Mouse (Mus musculus) erythroblast, adult 5-6 weeks (primary cell): Measurements from ENCODE around the gene Map3k6. TPM values are rescaled to one million over a fixed set of nuclear protein-coding genes. Genes with fewer than 3 reads are reported as not detected.

Source experiments
- ATAC-seq: replicated peaks from 2 replicates; pipeline ENCODE4 v1.8.0; 2016; ENCODE audit warnings: moderate number of reproducible peaks, mild to moderate bottlenecking, moderate TSS enrichment, inconsistent platforms; ENCODE audit not compliant: poor library complexity, low FRiP score, severe bottlenecking
- total RNA-seq, 2 experiments: library from RNA; stranded (forward) in 1 of 2; stranded (reverse) in 1 of 2; fragments of 150-400 nt in 1 of 2; fragments of 200-764, 138-1000 nt in 1 of 2; gene quantifications; 2 replicates each; pipeline versions ENCODE4 v1.2.3 to v1.2.4; 2015 to 2017; ENCODE audit warnings: low replicate concordance in 2 of 2

Gene Map3k6
- total RNA-seq, 2 experiments from 2014 or later, result 0.96 TPM; not detected in 1

GRCm38 (mm10) chr4:133247806-133248449 is 7.3 kb downstream of the Map3k6 start:
- ATAC-seq, result peak; percentile 64

GRCm38 (mm10) chr4:133250609-133251008 is 10.0 kb downstream of the Map3k6 start:
- peak; percentile 58 for ATAC-seq

GRCm38 (mm10) chr4:133251214-133251613 is 10.6 kb downstream of the Map3k6 start:
- ATAC-seq, result no peak

GRCm38 (mm10) chr4:133252089-133252488 is 11.5 kb downstream of the Map3k6 start:
- no peak for ATAC-seq

- no peak for ATAC-seq
Measured at GRCm38 (mm10) chr4:133253412-133253811, 12.8 kb downstream of the Map3k6 start.

GRCm38 (mm10) chr4:133255392-133255791 is 14.8 kb downstream of the Map3k6 start:
- ATAC-seq, result no peak

GRCm38 (mm10) chr4:133256820-133257219 is 16.2 kb downstream of the Map3k6 start:
- no peak for ATAC-seq

GRCm38 (mm10) chr4:133257230-133257629 is 16.6 kb downstream of the Map3k6 start:
- ATAC-seq, result no peak

GRCm38 (mm10) chr4:133257798-133258408 is 17.3 kb downstream of the Map3k6 start:
- no peak for ATAC-seq

GRCm38 (mm10) chr4:133261641-133262374 is 21.2 kb downstream of the Map3k6 start:
- no peak for ATAC-seq

GRCm38 (mm10) chr4:133262375-133262765 is 21.8 kb downstream of the Map3k6 start:
- no peak for ATAC-seq

GRCm38 (mm10) chr4:133262882-133263281 is 22.3 kb downstream of the Map3k6 start, which contains the start of gene Sytl1:
Sytl1 (minus strand) TSS chr4:133263113.
- no peak for ATAC-seq

GRCm38 (mm10) chr4:133263756-133264155 is 23.1 kb downstream of the Map3k6 start:
- no peak for ATAC-seq

GRCm38 (mm10) chr4:133264559-133264958 is 23.9 kb downstream of the Map3k6 start:
- no peak for ATAC-seq

GRCm38 (mm10) chr4:133265297-133265696 is 24.7 kb downstream of the Map3k6 start:
- no peak for ATAC-seq

- ATAC-seq, result no peak
Measured at GRCm38 (mm10) chr4:133265759-133266158, 25.1 kb downstream of the Map3k6 start.

- no peak for ATAC-seq
Measured at GRCm38 (mm10) chr4:133266248-133266880, 25.7 kb downstream of the Map3k6 start.

GRCm38 (mm10) chr4:133268931-133269330 is 28.3 kb downstream of the Map3k6 start:
- ATAC-seq, result no peak

GRCm38 (mm10) chr4:133269596-133269995 is 29.0 kb downstream of the Map3k6 start:
- ATAC-seq, result no peak

- ATAC-seq, result no peak
Measured at GRCm38 (mm10) chr4:133270929-133271328, 30.3 kb downstream of the Map3k6 start.
